Mouse (Mus musculus): ENCODE results near the gene Slc25a20. TPM values are rescaled to one million over a fixed set of nuclear protein-coding genes. Genes with fewer than 3 reads are reported as not detected.

Slc25a20 gene
- polyA plus RNA-seq (2015; fragmentation: Illumina TruSeq; extraction: RNeasy Lipid Tissue Mini Kit (QIAGEN cat#74804); ENCODE audit: insufficient read depth, low replicate concordance) = 30.9 TPM

GRCm38 (mm10) chr9:108661677-108662612, at the start of gene Slc25a20:
Slc25a20 (plus strand) TSS chr9:108662088.

DNA sequence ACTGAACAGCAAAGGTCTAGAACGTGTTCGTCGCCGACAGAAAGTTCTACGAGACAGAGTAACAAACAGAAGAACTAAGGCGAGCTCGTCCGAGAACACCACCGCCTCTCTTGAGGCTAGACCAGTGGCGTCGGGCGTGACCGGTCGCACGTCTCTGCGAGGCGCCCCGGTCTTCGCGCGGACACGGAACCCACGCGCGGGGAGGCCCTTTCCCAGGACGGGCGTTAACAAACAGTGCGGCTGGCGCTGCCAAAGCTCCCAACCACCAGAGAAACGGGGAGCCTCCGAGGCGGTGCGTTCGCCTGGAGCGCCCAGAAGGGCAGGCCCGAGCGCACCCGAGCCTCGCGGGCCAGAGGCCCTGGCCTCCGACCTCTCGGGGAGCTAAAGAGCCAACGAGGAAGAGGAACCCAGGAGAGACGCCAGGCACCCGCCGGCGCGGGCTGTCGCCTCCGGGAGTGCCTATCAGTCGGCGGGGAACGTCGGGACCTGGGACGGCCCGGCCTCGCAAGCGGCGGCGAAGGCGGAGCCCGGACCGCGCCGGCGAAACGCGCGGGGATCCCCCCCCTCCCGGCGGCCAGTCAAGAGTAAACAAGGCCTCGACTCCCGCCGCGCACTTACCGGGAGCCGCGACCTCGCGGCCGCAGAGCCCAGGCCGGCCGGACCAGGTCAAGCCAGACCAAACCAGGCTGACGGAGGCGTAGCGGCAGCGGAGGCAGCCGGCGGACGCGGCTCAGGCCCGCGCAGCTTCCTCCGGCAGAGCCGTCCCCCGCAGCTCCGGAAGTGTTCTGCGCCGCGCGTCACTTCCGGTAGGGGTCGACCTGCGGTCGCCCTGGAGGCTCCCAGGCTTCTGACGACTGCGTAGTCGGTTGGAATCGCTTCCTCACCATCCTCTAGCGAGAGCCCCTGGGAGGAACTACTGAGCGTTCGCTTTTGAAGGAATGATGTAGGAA, 13.0 kb upstream of the Slc25a20 start, which contains the start of gene Arih2:
TSS of gene Arih2 (minus strand) at position 776 of the 950 bp plus-strand sequence.

DNA sequence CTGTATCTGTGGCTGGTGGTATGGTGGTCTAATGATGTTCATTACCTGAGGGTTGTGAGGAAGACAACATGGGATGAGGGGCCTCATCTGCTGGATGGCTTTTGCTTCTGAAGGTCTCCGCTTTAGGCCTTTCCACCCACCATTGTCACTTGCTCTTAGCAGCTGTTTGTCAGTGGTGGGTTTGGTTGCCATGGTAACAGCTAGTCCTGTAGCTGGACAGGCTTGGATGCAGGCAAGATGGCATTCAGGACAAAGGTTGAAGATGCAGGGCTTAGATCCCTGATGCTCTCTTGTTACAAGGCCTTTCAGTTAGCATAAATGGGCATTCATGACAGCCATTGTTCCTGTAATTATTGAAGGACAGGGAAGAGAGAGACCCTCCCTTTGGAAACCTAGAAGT, 27.2 kb downstream of the Slc25a20 start, which contains the start of gene Prkar2a:
TSS of gene Prkar2a (plus strand) at position 209 of the 400 bp plus-strand sequence.

Other genes starting within 250 kb of the Slc25a20 start
- gene Ccdc36, start 233.6 kb upstream of the Slc25a20 start, polyA plus RNA-seq (2015; fragmentation: Illumina TruSeq; extraction: RNeasy Lipid Tissue Mini Kit (QIAGEN cat#74804); ENCODE audit: insufficient read depth, low replicate concordance) = 0.10 TPM
- gene BC048562, start 225.6 kb upstream of the Slc25a20 start, polyA plus RNA-seq (2015; fragmentation: Illumina TruSeq; extraction: RNeasy Lipid Tissue Mini Kit (QIAGEN cat#74804); ENCODE audit: insufficient read depth, low replicate concordance) = not detected
- gene Ccdc71, start 201.6 kb upstream of the Slc25a20 start, polyA plus RNA-seq (2015; fragmentation: Illumina TruSeq; extraction: RNeasy Lipid Tissue Mini Kit (QIAGEN cat#74804); ENCODE audit: insufficient read depth, low replicate concordance) = 13.7 TPM
- 8.7 TPM for gene Klhdc8b, start 200.5 kb upstream of the Slc25a20 start, polyA plus RNA-seq (2015; fragmentation: Illumina TruSeq; extraction: RNeasy Lipid Tissue Mini Kit (QIAGEN cat#74804); ENCODE audit: insufficient read depth, low replicate concordance)
- 11.6 TPM for gene Lamb2, start 182.4 kb upstream of the Slc25a20 start, polyA plus RNA-seq (2015; fragmentation: Illumina TruSeq; extraction: RNeasy Lipid Tissue Mini Kit (QIAGEN cat#74804); ENCODE audit: insufficient read depth, low replicate concordance)
- gene Usp19, start 171.5 kb upstream of the Slc25a20 start, polyA plus RNA-seq (2015; fragmentation: Illumina TruSeq; extraction: RNeasy Lipid Tissue Mini Kit (QIAGEN cat#74804); ENCODE audit: insufficient read depth, low replicate concordance) = 83.1 TPM
- 137 TPM for gene Qars, start 154.4 kb upstream of the Slc25a20 start, polyA plus RNA-seq (2015; fragmentation: Illumina TruSeq; extraction: RNeasy Lipid Tissue Mini Kit (QIAGEN cat#74804); ENCODE audit: insufficient read depth, low replicate concordance)
- 119 TPM for gene Qrich1, start 145.3 kb upstream of the Slc25a20 start, polyA plus RNA-seq (2015; fragmentation: Illumina TruSeq; extraction: RNeasy Lipid Tissue Mini Kit (QIAGEN cat#74804); ENCODE audit: insufficient read depth, low replicate concordance)
- gene Impdh2, start 101.8 kb upstream of the Slc25a20 start, polyA plus RNA-seq (2015; fragmentation: Illumina TruSeq; extraction: RNeasy Lipid Tissue Mini Kit (QIAGEN cat#74804); ENCODE audit: insufficient read depth, low replicate concordance) = 139 TPM
- gene Ndufaf3, start 94.7 kb upstream of the Slc25a20 start, polyA plus RNA-seq (2015; fragmentation: Illumina TruSeq; extraction: RNeasy Lipid Tissue Mini Kit (QIAGEN cat#74804); ENCODE audit: insufficient read depth, low replicate concordance) = 8.6 TPM
- 58.1 TPM for gene Dalrd3, start 92.2 kb upstream of the Slc25a20 start, polyA plus RNA-seq (2015; fragmentation: Illumina TruSeq; extraction: RNeasy Lipid Tissue Mini Kit (QIAGEN cat#74804); ENCODE audit: insufficient read depth, low replicate concordance)
- gene Wdr6, start 83.3 kb upstream of the Slc25a20 start, polyA plus RNA-seq (2015; fragmentation: Illumina TruSeq; extraction: RNeasy Lipid Tissue Mini Kit (QIAGEN cat#74804); ENCODE audit: insufficient read depth, low replicate concordance) = 11.5 TPM
- 0.48 TPM for gene P4htm, start 64.4 kb upstream of the Slc25a20 start, polyA plus RNA-seq (2015; fragmentation: Illumina TruSeq; extraction: RNeasy Lipid Tissue Mini Kit (QIAGEN cat#74804); ENCODE audit: insufficient read depth, low replicate concordance)
- gene Arih2, start 12.7 kb upstream of the Slc25a20 start, polyA plus RNA-seq (2015; fragmentation: Illumina TruSeq; extraction: RNeasy Lipid Tissue Mini Kit (QIAGEN cat#74804); ENCODE audit: insufficient read depth, low replicate concordance) = 75.7 TPM
- 23.6 TPM for gene Prkar2a, start 27.2 kb downstream of the Slc25a20 start, polyA plus RNA-seq (2015; fragmentation: Illumina TruSeq; extraction: RNeasy Lipid Tissue Mini Kit (QIAGEN cat#74804); ENCODE audit: insufficient read depth, low replicate concordance)
- 77.0 TPM for gene Ip6k2, start 121.7 kb downstream of the Slc25a20 start, polyA plus RNA-seq (2015; fragmentation: Illumina TruSeq; extraction: RNeasy Lipid Tissue Mini Kit (QIAGEN cat#74804); ENCODE audit: insufficient read depth, low replicate concordance)
- 8.2 TPM for gene Nckipsd, start 146.3 kb downstream of the Slc25a20 start, polyA plus RNA-seq (2015; fragmentation: Illumina TruSeq; extraction: RNeasy Lipid Tissue Mini Kit (QIAGEN cat#74804); ENCODE audit: insufficient read depth, low replicate concordance)
- gene Celsr3, start 164.2 kb downstream of the Slc25a20 start, polyA plus RNA-seq (2015; fragmentation: Illumina TruSeq; extraction: RNeasy Lipid Tissue Mini Kit (QIAGEN cat#74804); ENCODE audit: insufficient read depth, low replicate concordance) = 0.04 TPM
- 6.4 TPM for gene Slc26a6, start 191.2 kb downstream of the Slc25a20 start, polyA plus RNA-seq (2015; fragmentation: Illumina TruSeq; extraction: RNeasy Lipid Tissue Mini Kit (QIAGEN cat#74804); ENCODE audit: insufficient read depth, low replicate concordance)